Mouse (Mus musculus) brown adipose tissue, adult 24 weeks (tissue): ENCODE measurements around the gene Cd164l2. TPM values are rescaled to one million over a fixed set of nuclear protein-coding genes. Genes with fewer than 3 reads are reported as not detected.

ENCODE experiments used
- H3K27ac ChIP-seq: fragments of 200-500 bp; replicated peaks from 2 replicates; pipeline ENCODE4 v1.5.1; 2012; ENCODE audit warnings: low read depth, mild to moderate bottlenecking, low read length
- H3K4me1 ChIP-seq: fragments of 200-500 bp; 2 replicates; pipeline ENCODE4 v1.6.1; 2012; ENCODE audit warnings: low read length, mixed read lengths; ENCODE audit not compliant: control insufficient read depth, insufficient read depth, insufficient read length
- H3K4me3 ChIP-seq: fragments of 200-500 bp; 2 replicates; pipeline ENCODE4 v1.5.1; 2012; ENCODE audit warnings: low read depth, mild to moderate bottlenecking, low read length, moderate library complexity; ENCODE audit not compliant: insufficient read depth
- polyA plus RNA-seq: library from polyadenylated mRNA; stranded (reverse); fragments of >200 nt; gene quantifications from 2 replicates; pipeline ENCODE4 v1.2.4, GENCODE M21; 2012; ENCODE audit not compliant: missing spikeins, insufficient read depth, insufficient read length

Gene Cd164l2
- polyA plus RNA-seq, 1 experiment: 3.3 TPM

DNA sequence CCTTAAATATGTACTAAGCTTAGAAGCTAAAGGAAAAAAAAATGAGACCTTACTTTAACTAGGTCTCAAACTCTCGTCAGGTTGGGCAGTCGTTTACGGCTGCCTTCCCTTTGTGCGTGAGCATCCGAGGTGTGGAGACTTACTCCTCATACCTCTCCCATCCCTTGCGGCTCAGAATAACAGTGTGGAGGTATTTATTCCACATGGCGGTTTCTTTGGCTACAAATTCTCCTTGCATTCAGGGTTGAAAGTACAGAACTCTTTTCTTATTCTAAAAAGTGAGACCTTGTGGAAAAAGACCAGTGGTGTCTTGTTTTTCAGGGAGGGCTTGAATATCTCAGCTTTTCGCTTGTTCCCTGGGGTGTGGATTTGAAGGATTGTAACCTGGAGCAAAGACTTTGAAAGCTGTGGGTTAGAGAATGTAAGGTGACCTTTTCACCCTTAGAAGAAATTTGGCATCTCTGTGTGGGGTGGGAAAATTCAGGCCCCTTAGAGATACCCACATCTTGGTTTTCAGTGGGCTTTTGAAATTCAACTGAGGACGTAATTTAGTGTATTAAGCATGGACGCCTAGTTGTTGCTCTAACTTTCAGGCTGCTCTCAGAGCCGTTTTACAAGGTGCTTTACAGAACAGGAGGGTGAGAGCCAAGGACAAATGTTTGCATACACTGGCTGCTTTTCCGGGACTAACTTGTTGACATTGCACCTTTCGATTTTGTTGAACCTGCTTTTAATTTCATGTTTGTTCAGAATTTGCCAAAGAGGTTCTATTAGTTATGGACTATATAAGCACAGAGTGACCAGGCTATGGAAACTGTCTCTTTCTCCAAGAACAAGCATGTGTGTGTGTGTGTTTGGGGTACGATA is 27.7 kb upstream of the Cd164l2 start:
- Histone ChIP-seq H3K4me3 (no peak overlapping the region), H3K4me1 (peaks cover 21% of the 10 kb centered on the region), H3K27ac (peak overlapping the region; percentile 26; the same call in 1 of the 2 replicates)

DNA sequence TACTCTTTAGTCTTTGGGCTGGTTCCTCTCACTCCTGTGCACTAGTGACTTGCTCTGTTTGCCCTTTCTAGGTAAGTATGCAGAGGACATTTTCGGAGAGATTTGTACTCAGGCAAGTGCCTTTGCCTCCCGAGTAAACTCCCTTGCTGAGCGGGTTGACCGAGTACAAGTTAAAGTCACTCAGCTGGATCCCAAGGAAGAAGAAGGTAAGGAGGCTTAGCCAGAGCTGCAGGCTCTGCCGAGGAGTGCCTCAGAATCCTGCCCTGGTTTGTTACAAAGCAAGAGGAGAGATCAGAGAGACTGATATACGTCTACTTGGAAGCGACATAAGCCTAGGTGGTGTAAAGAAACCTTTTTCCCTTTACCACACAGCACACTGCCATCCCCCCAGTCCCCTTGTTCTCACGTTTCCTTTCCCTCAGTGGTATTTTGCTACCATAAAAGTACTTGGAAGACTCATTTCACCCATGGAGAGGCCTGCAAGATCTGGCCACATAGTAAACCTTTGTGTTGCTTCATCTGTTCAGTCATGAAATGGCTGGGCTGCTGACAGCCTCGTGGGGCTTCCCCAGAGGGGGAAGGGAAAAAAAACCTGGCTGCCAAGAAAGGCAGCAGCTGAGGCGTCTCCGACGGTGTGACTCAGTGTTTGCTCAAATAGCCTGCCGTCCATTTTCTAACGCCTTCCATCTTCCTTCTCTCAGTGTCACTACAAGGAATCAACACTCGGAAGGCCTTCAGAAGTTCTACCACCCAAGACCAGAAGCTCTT is 26.8 kb upstream of the Cd164l2 start:
- Histone ChIP-seq H3K4me3 (no peak overlapping the region), H3K4me1 (peaks cover 18% of the 10 kb centered on the region), H3K27ac (peak overlapping the region; percentile 56)

DNA sequence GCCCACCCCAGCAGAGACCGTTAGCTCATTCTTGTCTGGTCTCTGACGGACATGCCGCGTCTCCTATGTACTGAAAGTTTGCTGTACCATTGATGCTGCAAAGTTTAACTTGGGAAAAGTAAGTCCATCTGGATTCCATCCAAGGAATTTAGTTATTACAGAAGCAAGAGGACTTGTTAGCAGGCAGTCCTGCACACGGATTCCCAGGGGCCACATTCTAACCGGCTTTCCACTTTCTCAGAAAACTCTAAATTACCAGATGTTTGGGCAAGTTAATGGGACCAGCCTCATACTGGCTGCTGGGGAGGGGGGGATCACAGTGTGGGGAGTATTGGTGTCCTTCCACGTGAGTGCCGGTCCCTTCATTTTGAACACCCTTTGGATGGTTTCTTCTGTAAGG is 26.0 kb upstream of the Cd164l2 start:
- Histone ChIP-seq H3K27ac (peak overlapping the region; percentile 56; the same call in 1 of the 2 replicates), H3K4me3 (no peak overlapping the region)

DNA sequence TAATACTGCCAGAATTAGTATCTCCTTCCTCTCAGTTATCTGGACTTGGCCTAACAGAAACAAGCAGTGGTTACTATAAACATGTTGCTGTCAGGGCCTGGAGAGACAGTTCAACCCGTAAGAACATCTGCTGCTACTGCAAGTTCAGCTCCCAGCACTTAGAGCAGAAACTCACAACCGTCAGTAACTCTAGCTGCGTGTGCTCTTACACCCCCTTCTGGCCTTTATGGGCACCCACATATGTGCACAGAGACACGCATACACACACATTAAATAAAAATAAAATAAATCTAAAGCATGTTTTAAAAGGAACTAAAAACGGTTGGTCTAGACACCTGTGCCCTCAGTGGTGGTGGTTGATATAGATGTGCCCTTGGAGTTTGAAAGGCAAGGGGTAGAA is 25.1 kb upstream of the Cd164l2 start:
- Histone ChIP-seq H3K27ac (no peak overlapping the region), H3K4me3 (no peak overlapping the region), H3K4me1 (peaks cover 18% of the 10 kb centered on the region)

More for the DNA sequence above, 26.0 kb upstream of the Cd164l2 start:
- H3K4me1 ChIP-seq: peaks cover 18% of the 10 kb centered on the region

DNA sequence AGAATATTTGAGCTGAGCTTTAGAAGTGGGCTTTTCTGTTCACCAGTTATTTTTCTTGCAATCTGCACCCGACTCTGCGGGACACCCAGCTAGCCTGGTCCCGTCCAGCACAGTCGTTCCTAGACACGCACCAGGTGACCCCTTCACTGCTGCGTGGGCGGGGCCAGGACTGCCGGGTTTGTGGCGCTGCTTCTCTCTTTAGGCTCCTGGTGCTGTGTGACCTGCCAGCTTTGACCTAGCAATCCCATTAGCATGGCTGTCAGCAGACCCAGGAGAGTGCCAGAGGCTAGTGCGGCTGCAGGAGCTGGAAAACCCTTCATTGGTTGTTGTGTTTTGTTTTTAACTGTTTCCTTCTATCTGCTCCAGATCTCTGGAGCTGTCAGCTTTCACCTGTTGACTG is 22.5 kb upstream of the Cd164l2 start:
- Histone ChIP-seq H3K4me3 (no peak overlapping the region), H3K27ac (no peak overlapping the region), H3K4me1 (peaks cover 7% of the 10 kb centered on the region; the same call in 1 of the 2 replicates)

DNA sequence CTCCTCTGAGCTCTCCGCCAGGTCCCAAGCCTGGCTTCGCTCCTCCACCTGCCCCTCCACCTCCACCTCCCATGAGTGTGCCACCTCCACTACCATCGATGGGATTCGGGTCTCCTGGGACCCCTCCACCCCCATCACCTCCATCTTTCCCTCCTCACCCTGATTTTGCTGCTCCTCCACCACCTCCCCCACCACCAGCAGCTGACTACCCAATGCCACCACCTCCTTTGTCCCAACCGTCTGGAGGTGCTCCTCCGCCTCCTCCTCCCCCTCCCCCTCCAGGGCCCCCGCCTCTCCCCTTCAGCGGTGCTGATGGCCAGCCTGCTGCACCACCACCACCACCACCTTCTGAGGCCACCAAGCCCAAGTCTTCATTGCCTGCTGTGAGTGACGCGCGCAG is 17.4 kb upstream of the Cd164l2 start:
- no peak overlapping the region for H3K4me3 ChIP-seq
- no peak overlapping the region for H3K27ac ChIP-seq
- H3K4me1 ChIP-seq: peaks cover 4% of the 10 kb centered on the region; the same call in 1 of the 2 replicates

DNA sequence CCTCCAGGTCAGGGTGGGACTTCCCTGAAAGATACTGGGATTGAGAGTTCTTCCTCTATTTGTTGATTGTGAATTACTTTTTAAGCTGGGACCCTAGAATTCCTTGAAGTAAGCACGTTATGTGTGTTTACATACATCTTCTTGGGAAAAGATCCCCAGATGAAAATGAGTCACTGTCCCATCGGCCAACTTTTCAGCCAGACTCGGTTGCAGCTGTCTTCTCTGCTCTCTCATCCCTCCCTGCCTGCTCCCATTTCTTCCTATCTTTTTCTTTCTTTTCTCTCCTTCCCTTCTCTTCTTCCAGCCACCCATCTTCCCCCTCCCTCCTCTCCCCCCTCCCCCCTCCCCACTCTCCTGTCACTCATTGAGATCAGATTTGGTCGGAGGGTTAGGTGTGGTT is 16.9 kb upstream of the Cd164l2 start:
- no peak overlapping the region for H3K4me3 ChIP-seq
- no peak overlapping the region for H3K27ac ChIP-seq
- peaks cover 4% of the 10 kb centered on the region; the same call in 1 of the 2 replicates for H3K4me1 ChIP-seq

DNA sequence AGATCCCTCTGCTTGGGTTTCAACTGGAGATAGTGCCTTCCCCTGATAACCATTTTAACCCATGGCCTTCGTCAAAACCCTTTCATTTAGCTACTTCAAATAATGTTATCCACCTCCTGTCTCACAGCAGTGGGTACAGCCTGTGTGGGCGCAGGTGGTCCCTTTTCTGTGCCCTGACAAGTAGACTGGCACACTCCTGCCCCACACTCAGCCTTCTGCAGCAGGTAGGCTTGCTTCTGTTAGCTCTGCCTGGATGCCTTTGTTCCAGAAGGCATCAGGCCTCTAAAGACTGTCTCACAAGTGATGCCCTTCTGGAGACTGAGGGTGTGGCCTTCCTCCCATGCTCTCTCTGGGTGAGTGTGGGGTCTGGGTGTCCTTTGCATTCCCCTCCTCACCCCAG is 15.8 kb upstream of the Cd164l2 start:
- H3K4me3 ChIP-seq: no peak overlapping the region
- no peak overlapping the region for H3K27ac ChIP-seq
- peaks cover 12% of the 10 kb centered on the region for H3K4me1 ChIP-seq

DNA sequence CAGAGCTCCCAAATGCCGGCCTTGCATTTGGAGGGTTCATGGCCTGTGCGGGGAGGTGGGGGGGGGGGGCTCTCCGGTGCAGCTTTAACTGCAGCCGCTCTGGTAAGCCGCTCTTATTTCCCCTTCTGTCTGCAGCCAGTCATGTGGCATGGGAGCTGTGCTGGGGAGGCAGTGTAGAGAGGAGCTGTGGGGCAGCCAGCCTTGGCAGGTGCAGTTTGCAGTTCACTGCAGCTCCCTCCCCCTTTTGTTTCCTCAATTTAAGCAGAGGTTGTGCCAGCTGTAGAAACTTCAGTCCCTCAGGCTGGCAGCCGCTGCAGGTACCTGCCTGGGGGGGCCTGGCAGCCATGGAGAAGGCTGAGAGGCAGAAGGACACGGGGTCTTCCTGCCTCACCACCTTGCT is 15.1 kb upstream of the Cd164l2 start:
- no peak overlapping the region for H3K27ac ChIP-seq
- peaks cover 12% of the 10 kb centered on the region for H3K4me1 ChIP-seq

DNA sequence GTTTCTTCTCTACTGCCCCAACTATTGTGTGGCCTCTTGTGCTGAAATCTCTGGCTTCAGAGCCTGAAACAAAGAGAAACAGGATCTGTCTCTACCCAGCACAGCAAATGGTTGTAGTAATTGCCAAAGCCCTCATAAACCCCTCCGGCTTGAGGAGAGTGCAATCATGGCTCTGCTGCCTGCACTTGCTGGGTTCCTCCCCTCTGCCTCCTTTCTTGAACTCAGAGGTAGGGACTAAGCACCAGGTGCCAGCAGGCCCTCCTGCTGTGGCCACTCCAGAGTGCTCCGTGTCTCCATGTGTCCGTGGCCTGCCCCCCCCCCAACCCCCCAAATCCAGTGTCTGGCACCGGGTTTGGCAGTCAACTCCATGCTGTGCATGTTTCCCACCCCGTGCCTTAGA is 14.6 kb upstream of the Cd164l2 start:
- no peak overlapping the region for H3K27ac ChIP-seq
- peaks cover 12% of the 10 kb centered on the region for H3K4me1 ChIP-seq
- H3K4me3 ChIP-seq: no peak overlapping the region

More for the DNA sequence above, 15.1 kb upstream of the Cd164l2 start:
- no peak overlapping the region for H3K4me3 ChIP-seq

DNA sequence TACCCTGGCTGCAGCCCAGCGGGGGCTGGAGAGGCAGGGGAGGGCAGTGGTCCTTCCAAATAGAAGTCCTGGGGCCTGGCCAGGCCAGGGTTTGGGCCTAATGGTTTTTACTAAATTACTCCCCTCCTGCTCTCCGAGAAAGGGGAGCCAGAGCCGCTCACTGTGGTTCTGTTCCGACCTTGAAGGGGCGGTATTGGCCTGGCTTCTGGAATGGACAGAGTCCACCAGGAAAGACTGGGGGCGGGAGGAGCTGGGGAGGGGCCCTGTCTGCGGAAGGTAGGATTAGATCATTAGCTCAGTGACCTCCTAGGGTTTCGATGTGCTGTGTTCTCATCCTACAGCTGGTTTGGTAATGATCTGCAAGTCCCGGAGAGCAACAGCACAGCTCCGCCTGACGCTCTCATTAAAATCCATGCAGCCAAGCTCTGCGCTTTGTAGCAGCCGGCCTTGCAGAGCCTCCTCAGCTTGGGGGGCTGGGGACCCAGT is 14.1 kb upstream of the Cd164l2 start:
- no peak overlapping the region for H3K4me3 ChIP-seq
- H3K4me1 ChIP-seq: peaks cover 12% of the 10 kb centered on the region
- H3K27ac ChIP-seq: no peak overlapping the region

DNA sequence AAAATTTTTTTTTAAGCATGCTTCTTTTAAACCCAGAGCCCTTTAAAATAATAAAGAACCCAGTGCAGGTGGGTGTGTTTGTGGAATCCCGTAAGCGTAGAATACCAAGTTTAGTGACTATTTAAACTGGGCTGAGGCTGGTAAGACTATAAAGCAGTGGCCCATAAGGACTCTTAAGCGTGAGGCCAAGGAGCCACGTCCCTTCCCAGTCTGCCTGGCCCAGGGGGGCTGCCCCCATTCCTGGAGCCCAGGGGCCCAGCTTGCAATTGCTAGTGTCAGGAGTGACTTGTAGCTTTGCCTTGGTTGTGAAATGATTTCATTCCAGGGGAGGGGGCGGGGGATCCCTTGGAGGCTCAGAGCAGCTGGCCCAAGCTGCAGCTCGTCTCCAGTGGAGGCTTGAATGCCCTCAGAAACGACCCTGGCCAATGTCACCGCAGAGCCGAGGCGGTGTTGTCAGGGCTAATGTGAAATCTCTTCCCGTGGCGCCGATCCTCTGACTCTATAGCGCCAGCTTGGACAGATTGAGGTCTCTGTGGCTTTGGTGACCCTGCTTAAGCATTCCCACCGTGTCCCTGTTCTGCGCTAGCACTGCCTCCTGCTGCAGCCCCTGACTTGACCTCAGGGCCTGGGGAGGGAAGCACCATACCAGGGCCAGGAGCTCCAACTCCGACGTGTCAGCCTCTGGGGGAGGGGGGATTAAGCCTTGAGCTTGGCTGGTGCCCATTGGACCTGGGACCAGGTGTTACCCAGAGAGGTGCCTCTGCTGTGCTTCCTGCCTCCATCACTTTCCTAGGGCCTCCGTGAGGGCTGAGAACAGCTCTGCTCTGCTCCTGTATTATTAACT is 13.4 kb upstream of the Cd164l2 start:
- no peak overlapping the region for H3K27ac ChIP-seq
- peaks cover 12% of the 10 kb centered on the region for H3K4me1 ChIP-seq
- H3K4me3 ChIP-seq: no peak overlapping the region

DNA sequence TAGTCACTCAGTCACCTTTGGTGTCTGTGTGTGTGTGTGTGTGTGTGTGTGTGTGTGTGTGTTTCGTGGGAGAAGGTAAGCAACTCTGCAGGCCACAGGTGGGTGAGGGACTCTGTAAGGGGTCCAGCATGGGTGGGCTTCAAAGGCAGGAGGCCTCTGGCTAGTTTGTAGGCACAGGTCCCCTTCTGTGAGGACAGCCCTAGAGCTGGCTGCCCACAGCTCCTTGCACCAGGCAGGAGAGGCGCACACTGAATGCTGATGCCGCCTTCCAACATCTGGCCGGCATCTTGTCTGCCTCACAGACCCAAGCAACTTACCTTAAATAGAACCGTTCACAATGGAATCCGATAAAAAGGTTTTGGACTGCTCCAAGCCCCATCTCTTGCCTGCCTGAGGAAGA is 12.2 kb upstream of the Cd164l2 start:
- peaks cover 12% of the 10 kb centered on the region for H3K4me1 ChIP-seq

DNA sequence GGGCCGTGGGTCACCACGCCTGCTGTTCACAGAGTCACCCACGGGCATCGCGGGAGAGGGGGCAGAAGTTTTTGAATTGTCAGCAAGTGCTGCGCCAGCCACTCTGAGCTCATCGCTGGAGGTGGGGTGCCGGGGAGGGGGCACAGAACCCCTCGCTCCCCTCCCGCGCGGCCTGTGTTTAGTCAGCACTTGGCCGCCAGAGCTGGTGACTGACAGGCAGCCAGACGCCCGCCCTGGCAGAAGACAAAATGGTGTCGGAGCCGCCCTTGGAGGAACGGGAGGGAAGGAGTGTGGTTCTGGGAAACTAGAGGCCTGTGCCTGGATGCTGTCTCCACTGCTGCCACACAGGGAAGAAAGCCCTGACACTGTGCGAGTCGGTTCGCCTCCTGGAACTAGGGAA is 11.6 kb upstream of the Cd164l2 start:
- Histone ChIP-seq H3K4me3 (no peak overlapping the region), H3K4me1 (peaks cover 12% of the 10 kb centered on the region), H3K27ac (no peak overlapping the region)

More for the DNA sequence above, 12.2 kb upstream of the Cd164l2 start:
- Histone ChIP-seq H3K4me3 (no peak overlapping the region), H3K27ac (no peak overlapping the region)
